20 mouse cellular contexts compared by ENCODE assay signal in genomic region chr11:96442468-96442867, GRCm38 (mm10).
"Had no signal": no experiment of that assay in that cellular context is flagged by ENCODE, and none has a peak within 500 bp of the region (broad histone marks: within the 10 kb centered on the region; RNA-seq: fewer than 3 reads in every experiment).

No protein-coding gene starts in this region.

- H3K36me3 ChIP-seq: limb, embryonic 12.5 days; limb, embryonic 15.5 days; midbrain, embryonic 10.5 days; midbrain, embryonic 13.5 days; neural tube, embryonic 12.5 days; neural tube, embryonic 15.5 days; stomach, embryonic 15.5 days had no signal

- H3K27ac ChIP-seq: kidney, postnatal 0 days; limb, embryonic 12.5 days; limb, embryonic 15.5 days; liver, embryonic 14.5 days; midbrain, embryonic 10.5 days; midbrain, embryonic 13.5 days; neural tube, embryonic 12.5 days; neural tube, embryonic 15.5 days; stomach, embryonic 15.5 days had no signal

- DNase-seq: kidney, adult 2 months; kidney, postnatal 25 days; left cerebral cortex, postnatal 4 days; liver, postnatal 0 days; lung, embryonic 14.5 days; lung, postnatal 36 days; right cerebral cortex, adult 18-20 months; right cerebral cortex, postnatal 14 days; spleen, adult 18-20 months had no signal

- H3K4me1 ChIP-seq: limb, embryonic 12.5 days; limb, embryonic 15.5 days; stomach, embryonic 15.5 days had no signal

- H3K4me3 ChIP-seq: limb, embryonic 12.5 days; limb, embryonic 15.5 days; megakaryocyte, embryonic 14.5 days; midbrain, embryonic 10.5 days; midbrain, embryonic 13.5 days; myocyte; neural tube, embryonic 12.5 days; neural tube, embryonic 15.5 days; stomach, embryonic 15.5 days had no signal

- H3K27me3 ChIP-seq: neural tube, embryonic 12.5 days; neural tube, embryonic 15.5 days; stomach, embryonic 15.5 days had no signal
